ENCODE assay signal across 8 mouse cellular contexts in genomic region chr1:75504256-75505045, GRCm38 (mm10). TPM values are rescaled to one million over a fixed set of nuclear protein-coding genes. Genes with fewer than 3 reads are reported as not detected.
DNase-seq lines count a peak whose midpoint lies in the region; ATAC-seq and TF ChIP-seq lines count a peak whose summit lies in the region.

No protein-coding gene starts in this region.

- 29% methylated on average over 9 of the region's 9 CpGs for whole genome bisulfite sequencing in heart, postnatal 0 days
- WGBS in embryonic facial prominence, embryonic 13.5 days = 46% methylated on average over 9 of the region's 9 CpGs
- 68% methylated on average over 9 of the region's 9 CpGs for WGBS in hindbrain, embryonic 16.5 days
- WGBS in midbrain, embryonic 15.5 days = 62% methylated on average over 9 of the region's 9 CpGs

- H3K4me1 ChIP-seq in heart, postnatal 0 days (ENCODE audit: control insufficient read depth, insufficient read depth) = peaks cover 36% of the 10 kb centered on the region
- peaks cover 35% of the 10 kb centered on the region for H3K4me1 ChIP-seq in embryonic facial prominence, embryonic 13.5 days
- peaks cover 18% of the 10 kb centered on the region for H3K4me1 ChIP-seq in hindbrain, embryonic 16.5 days (ENCODE audit: control insufficient read depth, insufficient read depth, low read depth, low read length)
- H3K4me1 ChIP-seq in midbrain, embryonic 15.5 days = peaks cover 25% of the 10 kb centered on the region

- H3K27me3 ChIP-seq in heart, postnatal 0 days (ENCODE audit: control insufficient read depth, insufficient read depth, low read length) = no peaks in the 10 kb centered on the region
- H3K27me3 ChIP-seq in embryonic facial prominence, embryonic 13.5 days = no peaks in the 10 kb centered on the region
- no peaks in the 10 kb centered on the region for H3K27me3 ChIP-seq in hindbrain, embryonic 16.5 days (replicated peaks; ENCODE audit: control insufficient read depth, insufficient read depth, low read length)
- peaks cover 10% of the 10 kb centered on the region; the same call in 1 of the 2 replicates for H3K27me3 ChIP-seq in midbrain, embryonic 15.5 days (replicated peaks)

- peak overlapping the region; percentile 90 for H3K4me2 ChIP-seq in heart, postnatal 0 days (ENCODE audit: low read depth, low read length)
- peak overlapping the region; percentile 95 for H3K4me2 ChIP-seq in embryonic facial prominence, embryonic 13.5 days
- peak overlapping the region; percentile 92 for H3K4me2 ChIP-seq in hindbrain, embryonic 16.5 days (ENCODE audit: low read length)
- peak overlapping the region; percentile 94 for H3K4me2 ChIP-seq in midbrain, embryonic 15.5 days

- H3K36me3 ChIP-seq in heart, postnatal 0 days (replicated peaks; ENCODE audit: control insufficient read depth, insufficient read depth, low read length) = peaks cover 38% of the 10 kb centered on the region
- H3K36me3 ChIP-seq in embryonic facial prominence, embryonic 13.5 days = peaks cover 44% of the 10 kb centered on the region
- peaks cover 6% of the 10 kb centered on the region; the same call in 1 of the 2 replicates for H3K36me3 ChIP-seq in hindbrain, embryonic 16.5 days (ENCODE audit: control insufficient read depth, insufficient read depth, low read length)
- peaks cover 7% of the 10 kb centered on the region; the same call in 1 of the 2 replicates for H3K36me3 ChIP-seq in midbrain, embryonic 15.5 days (replicated peaks)

- H3K4me3 ChIP-seq in heart, postnatal 0 days (ENCODE audit: low read depth, low read length) = peak overlapping the region; percentile 82
- peak overlapping the region; percentile 89 for H3K4me3 ChIP-seq in embryonic facial prominence, embryonic 13.5 days
- peak overlapping the region; percentile 90 for H3K4me3 ChIP-seq in hindbrain, embryonic 16.5 days (ENCODE audit: low read length)
- H3K4me3 ChIP-seq in midbrain, embryonic 15.5 days = peak overlapping the region; percentile 57

- ATAC-seq in heart, postnatal 0 days (ENCODE audit: insufficient read depth, low read depth) = no peak
- no peak for ATAC-seq in embryonic facial prominence, embryonic 13.5 days (ENCODE audit: insufficient number of reproducible peaks, insufficient read depth, low FRiP score, low TSS enrichment, low read depth)
- no peak for ATAC-seq in hindbrain, embryonic 16.5 days
- no peak for ATAC-seq in midbrain, embryonic 15.5 days (replicated peaks)

- H3K9me3 ChIP-seq in heart, postnatal 0 days (replicated peaks; ENCODE audit: control insufficient read depth, low read length) = no peaks in the 10 kb centered on the region
- no peaks in the 10 kb centered on the region for H3K9me3 ChIP-seq in embryonic facial prominence, embryonic 13.5 days
- no peaks in the 10 kb centered on the region for H3K9me3 ChIP-seq in hindbrain, embryonic 16.5 days (ENCODE audit: control insufficient read depth, low read length)
- H3K9me3 ChIP-seq in midbrain, embryonic 15.5 days = no peaks in the 10 kb centered on the region

- H3K27ac ChIP-seq in heart, postnatal 0 days (ENCODE audit: low read depth) = peak overlapping the region; percentile 98
- H3K27ac ChIP-seq in embryonic facial prominence, embryonic 13.5 days = peak overlapping the region; percentile 97; the same call in 1 of the 2 replicates
- peak overlapping the region; percentile 85 for H3K27ac ChIP-seq in hindbrain, embryonic 16.5 days (ENCODE audit: low read depth, low read length)
- peak overlapping the region; percentile 93 for H3K27ac ChIP-seq in midbrain, embryonic 15.5 days

- TF ChIP-seq CTCF in heart, postnatal 0 days (IDR thresholded peaks at IDR 0.05; ENCODE audit: low read depth) = no peak

- DNase-seq in heart, postnatal 0 days (ENCODE audit: low spot score) = no peak
- no peak for DNase-seq in heart, adult 8-10 months (ENCODE audit: low spot score)
- no peak for DNase-seq in embryo, embryonic 10 days (ENCODE audit: low spot score)
- no peak for DNase-seq in spleen, postnatal 10 days (ENCODE audit: low spot score in 2 of 2)
- no peak for DNase-seq in B cell, adult 2 months

- TF ChIP-seq EP300 in heart, postnatal 0 days (IDR thresholded peaks at IDR 0.05; ENCODE audit: low read depth) = no peak

- peak overlapping the region; percentile 97 for H3K9ac ChIP-seq in heart, postnatal 0 days (replicated peaks; ENCODE audit: low read depth, low read length)
- H3K9ac ChIP-seq in embryonic facial prominence, embryonic 13.5 days = peak overlapping the region; percentile 98
- peak overlapping the region; percentile 87 for H3K9ac ChIP-seq in hindbrain, embryonic 16.5 days (ENCODE audit: low read depth, low read length)
- peak overlapping the region; percentile 85 for H3K9ac ChIP-seq in midbrain, embryonic 15.5 days

RNA-seq across cellular contexts. Expression of gene Obsl1, which starts 1.8 kb away (rescaled TPM):
- total RNA-seq in heart, postnatal 0 days (2014; rRNA removed; ENCODE audit: low replicate concordance) = 293 and 367 TPM in 2 replicates
- polyA plus RNA-seq in heart, postnatal 0 days (2015; fragmentation: Nextera tagmentation; extraction: Ambion mirVana) = 45.8 and 46.8 TPM in 2 replicates
- 100 to 1,000 TPM; 108 to 133 (median 122) TPM for total RNA-seq in heart, adult 8-10 months (2022)
- polyA plus RNA-seq in embryonic facial prominence, embryonic 13.5 days (2015; fragmentation: Nextera tagmentation; extraction: Ambion mirVana) = 62.3 and 67.1 TPM in 2 replicates
- polyA plus RNA-seq in hindbrain, embryonic 16.5 days (2015; fragmentation: Nextera tagmentation; extraction: Ambion mirVana) = 25.4 and 26.1 TPM in 2 replicates
- 29.3 and 31.9 TPM in 2 replicates for polyA plus RNA-seq in midbrain, embryonic 15.5 days (2015; fragmentation: Nextera tagmentation; extraction: Ambion mirVana)

RNA-seq across cellular contexts. Expression of gene Inha, which starts 2.4 kb away (rescaled TPM):
- total RNA-seq in heart, postnatal 0 days (2014; rRNA removed; ENCODE audit: low replicate concordance) = 5.7 and 8.2 TPM in 2 replicates
- 6.4 and 7.3 TPM in 2 replicates for polyA plus RNA-seq in heart, postnatal 0 days (2015; fragmentation: Nextera tagmentation; extraction: Ambion mirVana)
- total RNA-seq in heart, adult 8-10 months (2022) = 1 to 10 TPM; 2.8 to 4.6 (median 3.9) TPM
- polyA plus RNA-seq in embryonic facial prominence, embryonic 13.5 days (2015; fragmentation: Nextera tagmentation; extraction: Ambion mirVana) = 12.3 and 13.2 TPM in 2 replicates
- polyA plus RNA-seq in hindbrain, embryonic 16.5 days (2015; fragmentation: Nextera tagmentation; extraction: Ambion mirVana) = 17.9 and 18.7 TPM in 2 replicates
- polyA plus RNA-seq in midbrain, embryonic 15.5 days (2015; fragmentation: Nextera tagmentation; extraction: Ambion mirVana) = 24.3 and 24.5 TPM in 2 replicates

RNA-seq across cellular contexts. Expression of gene Stk11ip, which starts 16.9 kb away (rescaled TPM):
- 16.4 and 18.4 TPM in 2 replicates for total RNA-seq in heart, postnatal 0 days (2014; rRNA removed; ENCODE audit: low replicate concordance)
- polyA plus RNA-seq in heart, postnatal 0 days (2015; fragmentation: Nextera tagmentation; extraction: Ambion mirVana) = 7.3 and 8.3 TPM in 2 replicates
- 10 to 100 TPM in 3 of 4 experiments, 1 to 10 TPM in 1; 8.3 to 10.4 (median 10.3) TPM for total RNA-seq in heart, adult 8-10 months (2022)
- 22.0 and 22.5 TPM in 2 replicates for polyA plus RNA-seq in embryonic facial prominence, embryonic 13.5 days (2015; fragmentation: Nextera tagmentation; extraction: Ambion mirVana)
- 20.4 and 23.9 TPM in 2 replicates for polyA plus RNA-seq in hindbrain, embryonic 16.5 days (2015; fragmentation: Nextera tagmentation; extraction: Ambion mirVana)
- 25.7 and 27.7 TPM in 2 replicates for polyA plus RNA-seq in midbrain, embryonic 15.5 days (2015; fragmentation: Nextera tagmentation; extraction: Ambion mirVana)

RNA-seq across cellular contexts. Expression of gene Tmem198, which starts 25.1 kb away (rescaled TPM):
- total RNA-seq in heart, postnatal 0 days (2014; rRNA removed; ENCODE audit: low replicate concordance) = not detected in 2 replicates
- polyA plus RNA-seq in heart, postnatal 0 days (2015; fragmentation: Nextera tagmentation; extraction: Ambion mirVana) = 0.61 and 0.81 TPM in 2 replicates
- total RNA-seq in heart, adult 8-10 months (2022) = under 1 TPM; 0.31 to 0.75 (median 0.42) TPM
- polyA plus RNA-seq in embryonic facial prominence, embryonic 13.5 days (2015; fragmentation: Nextera tagmentation; extraction: Ambion mirVana) = 1.1 and 1.5 TPM in 2 replicates
- 50.5 and 52.5 TPM in 2 replicates for polyA plus RNA-seq in hindbrain, embryonic 16.5 days (2015; fragmentation: Nextera tagmentation; extraction: Ambion mirVana)
- polyA plus RNA-seq in midbrain, embryonic 15.5 days (2015; fragmentation: Nextera tagmentation; extraction: Ambion mirVana) = 59.2 and 60.0 TPM in 2 replicates

RNA-seq across cellular contexts. Expression of gene Chpf, which starts 25.3 kb away (rescaled TPM):
- total RNA-seq in heart, postnatal 0 days (2014; rRNA removed; ENCODE audit: low replicate concordance) = 47.7 and 53.3 TPM in 2 replicates
- polyA plus RNA-seq in heart, postnatal 0 days (2015; fragmentation: Nextera tagmentation; extraction: Ambion mirVana) = 19.1 and 19.3 TPM in 2 replicates
- 10 to 100 TPM; 22.4 to 23.9 (median 23.6) TPM for total RNA-seq in heart, adult 8-10 months (2022)
- polyA plus RNA-seq in embryonic facial prominence, embryonic 13.5 days (2015; fragmentation: Nextera tagmentation; extraction: Ambion mirVana) = 30.6 and 31.5 TPM in 2 replicates
- polyA plus RNA-seq in hindbrain, embryonic 16.5 days (2015; fragmentation: Nextera tagmentation; extraction: Ambion mirVana) = 42.1 and 46.4 TPM in 2 replicates
- 42.3 and 45.8 TPM in 2 replicates for polyA plus RNA-seq in midbrain, embryonic 15.5 days (2015; fragmentation: Nextera tagmentation; extraction: Ambion mirVana)
